Mouse (Mus musculus) megakaryocyte, embryonic 14.5 days (primary cell): Measurements from ENCODE around the gene Get4.

ENCODE experiments used
- FLI1 ChIP-seq: IDR thresholded peaks from 2 replicates; pipeline ENCODE4 v1.6.1; 2012; ENCODE audit warnings: low read length, inconsistent platforms, mixed read lengths
- GATA1 ChIP-seq: IDR thresholded peaks from 3 replicates; pipeline ENCODE4 v1.6.1; 2012; ENCODE audit warnings: mixed read lengths, low read length, inconsistent platforms, borderline replicate concordance

DNA sequence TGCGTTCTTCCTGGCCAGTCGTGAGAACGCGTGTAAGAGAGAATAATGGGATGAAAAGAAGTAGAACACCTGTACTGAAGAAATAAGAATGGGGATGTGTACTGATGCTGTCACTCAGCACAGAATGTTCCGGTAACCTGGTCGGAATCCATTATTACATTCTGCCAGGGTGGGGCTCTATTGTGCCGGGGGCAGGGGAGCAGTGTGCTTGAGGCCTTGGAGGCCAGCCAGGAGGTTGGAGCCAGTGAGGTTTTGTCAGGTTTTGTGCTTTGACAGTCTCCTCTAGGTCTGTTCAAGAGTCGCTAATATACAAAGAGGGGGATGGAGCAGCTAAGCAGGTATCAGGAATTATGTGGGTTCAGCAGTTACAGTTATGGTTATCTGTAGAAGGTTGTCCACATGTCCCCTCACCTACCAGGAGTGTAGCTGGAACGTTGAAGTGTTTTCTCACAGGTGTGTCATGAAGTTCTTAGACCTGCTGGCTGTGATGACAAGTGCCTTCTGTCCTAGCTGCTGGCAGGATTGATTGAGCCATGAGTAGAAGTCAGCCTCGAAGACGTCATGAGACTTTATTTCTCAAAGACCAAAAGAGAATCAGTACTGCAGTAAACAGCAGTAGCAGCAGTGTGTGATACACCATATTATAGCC lies 40.3 kb upstream of the Get4 start:
- no peak for TF ChIP-seq GATA1
- no peak for TF ChIP-seq FLI1
